Mouse (Mus musculus) E14TG2a.4 (cell line): ENCODE results near the gene Fam171a1.

Experiments
- CTCF ChIP-seq: conservative IDR thresholded peaks from 2 replicates; pipeline ENCODE4 v1.5.1; 2014; ENCODE audit warnings: low read length
- NANOG ChIP-seq: IDR thresholded peaks from 2 replicates; pipeline ENCODE4 v1.6.1; 2014; ENCODE audit warnings: borderline replicate concordance, low read length, mixed read lengths
- POU5F1 ChIP-seq: IDR thresholded peaks from 2 replicates; pipeline ENCODE4 v1.6.1; 2014; ENCODE audit warnings: low read length, borderline replicate concordance

GRCm38 (mm10) chr2:3101292-3101957, 12.6 kb upstream of the Fam171a1 start:
- TF ChIP-seq CTCF = no peak
- TF ChIP-seq NANOG = no peak
- no peak for TF ChIP-seq POU5F1
